Mouse (Mus musculus) intestine, embryonic 14.5 days (tissue): ENCODE results near the gene Chpf2. TPM values are rescaled to one million over a fixed set of nuclear protein-coding genes. Genes with fewer than 3 reads are reported as not detected.

Experiments used
- ATAC-seq: fragments of 200-750 bp; cut with Nextera tagmentation; replicated peaks from 2 replicates; pipeline ENCODE4 v1.8.0; 2017; ENCODE audit warnings: low read depth, moderate number of reproducible peaks, moderate TSS enrichment, moderate library complexity; ENCODE audit not compliant: low FRiP score, low TSS enrichment
- DNase-seq: peaks from one replicate; pipeline ENCODE4 v3.0.0-alpha.2; 2018; ENCODE audit warnings: low spot score
- H3K27ac ChIP-seq: fragments of 300-500 bp; sonication (generic); 2 replicates; pipeline ENCODE4 v1.5.1; 2014; ENCODE audit warnings: low read depth, mild to moderate bottlenecking, control low read depth
- H3K27me3 ChIP-seq: fragments of 300-500 bp; sonication (generic); replicated peaks from 2 replicates; pipeline ENCODE4 v1.6.1; 2014; ENCODE audit warnings: low read length, control low read depth; ENCODE audit not compliant: control insufficient read depth, insufficient read depth
- H3K36me3 ChIP-seq: fragments of 300-500 bp; sonication (generic); 2 replicates; pipeline ENCODE4 v1.6.1; 2014; ENCODE audit warnings: low read length, control low read depth; ENCODE audit not compliant: control insufficient read depth, insufficient read depth
- H3K4me1 ChIP-seq: fragments of 300-500 bp; sonication (generic); replicated peaks from 2 replicates; pipeline ENCODE4 v1.6.1; 2014; ENCODE audit warnings: low read length, control low read depth, mixed read lengths; ENCODE audit not compliant: control insufficient read depth, insufficient read depth
- H3K4me2 ChIP-seq: fragments of 300-500 bp; sonication (generic); 2 replicates; pipeline ENCODE4 v1.6.1; 2014; ENCODE audit warnings: low read length
- H3K4me3 ChIP-seq: fragments of 300-500 bp; sonication (generic); 2 replicates; pipeline ENCODE4 v1.5.1; 2014; ENCODE audit warnings: low read depth, low read length, control low read depth, mixed read lengths
- H3K9ac ChIP-seq: fragments of 300-500 bp; sonication (generic); 2 replicates; pipeline ENCODE4 v1.6.1; 2014; ENCODE audit warnings: mild to moderate bottlenecking, low read length
- H3K9me3 ChIP-seq: fragments of 300-500 bp; sonication (generic); 2 replicates; pipeline ENCODE4 v1.6.1; 2016; ENCODE audit warnings: low read length, control low read depth; ENCODE audit not compliant: control insufficient read depth
- WGBS: fragments of 180-500 bp; shearing (Covaris S2); extraction: QIAGEN DNeasy Blood & Tissue Kit; methylation state at CpG from one replicate; pipeline ENCODE4 v1.1.7; 2014; 5-methylcytosine and 5-hydroxymethylcytosine counted together
- polyA plus RNA-seq: library from polyadenylated mRNA; unstranded; fragments of >200 nt; fragmentation: Nextera tagmentation; extraction: Ambion mirVana; gene quantifications from 2 replicates; pipeline ENCODE4 v1.2.1, GENCODE M21; 2014

The Chpf2 gene
- polyA plus RNA-seq, 1 experiment from 2014 or later: 10.6 TPM

DNA sequence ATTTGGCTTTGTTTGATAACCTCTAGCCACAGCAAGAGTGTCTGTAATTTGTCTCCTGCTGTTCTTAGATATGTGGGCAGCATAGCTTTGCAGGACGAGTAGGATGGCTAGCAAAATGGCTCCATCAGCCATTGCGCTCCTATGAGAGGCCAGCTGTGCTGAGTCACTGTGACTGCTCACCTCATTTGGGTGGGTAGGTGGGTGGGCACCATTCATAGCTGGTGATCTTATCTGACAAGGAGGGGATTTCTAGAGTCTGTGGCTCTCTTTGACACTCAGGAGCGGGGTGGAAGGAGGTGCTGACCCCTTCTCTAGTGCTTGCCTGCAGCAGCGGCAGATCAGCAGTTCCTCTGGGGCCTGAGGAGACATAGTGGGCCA is 648 bp downstream of the Chpf2 start:
- H3K4me2 ChIP-seq: peak overlapping the region; percentile 94
- DNase-seq (no peak), ATAC-seq (no peak)
- H3K9ac ChIP-seq: peak overlapping the region; percentile 61
- no peak overlapping the region; the same call in 1 of the 2 replicates for H3K27ac ChIP-seq
- 23% methylated on average over 4 of the region's 4 CpGs for WGBS
- peaks cover 18% of the 10 kb centered on the region for H3K36me3 ChIP-seq
- H3K27me3 ChIP-seq: no peaks in the 10 kb centered on the region
- H3K4me1 ChIP-seq: peaks cover 13% of the 10 kb centered on the region
- H3K9me3 ChIP-seq: no peaks in the 10 kb centered on the region
- H3K4me3 ChIP-seq: peak overlapping the region; percentile 81

DNA sequence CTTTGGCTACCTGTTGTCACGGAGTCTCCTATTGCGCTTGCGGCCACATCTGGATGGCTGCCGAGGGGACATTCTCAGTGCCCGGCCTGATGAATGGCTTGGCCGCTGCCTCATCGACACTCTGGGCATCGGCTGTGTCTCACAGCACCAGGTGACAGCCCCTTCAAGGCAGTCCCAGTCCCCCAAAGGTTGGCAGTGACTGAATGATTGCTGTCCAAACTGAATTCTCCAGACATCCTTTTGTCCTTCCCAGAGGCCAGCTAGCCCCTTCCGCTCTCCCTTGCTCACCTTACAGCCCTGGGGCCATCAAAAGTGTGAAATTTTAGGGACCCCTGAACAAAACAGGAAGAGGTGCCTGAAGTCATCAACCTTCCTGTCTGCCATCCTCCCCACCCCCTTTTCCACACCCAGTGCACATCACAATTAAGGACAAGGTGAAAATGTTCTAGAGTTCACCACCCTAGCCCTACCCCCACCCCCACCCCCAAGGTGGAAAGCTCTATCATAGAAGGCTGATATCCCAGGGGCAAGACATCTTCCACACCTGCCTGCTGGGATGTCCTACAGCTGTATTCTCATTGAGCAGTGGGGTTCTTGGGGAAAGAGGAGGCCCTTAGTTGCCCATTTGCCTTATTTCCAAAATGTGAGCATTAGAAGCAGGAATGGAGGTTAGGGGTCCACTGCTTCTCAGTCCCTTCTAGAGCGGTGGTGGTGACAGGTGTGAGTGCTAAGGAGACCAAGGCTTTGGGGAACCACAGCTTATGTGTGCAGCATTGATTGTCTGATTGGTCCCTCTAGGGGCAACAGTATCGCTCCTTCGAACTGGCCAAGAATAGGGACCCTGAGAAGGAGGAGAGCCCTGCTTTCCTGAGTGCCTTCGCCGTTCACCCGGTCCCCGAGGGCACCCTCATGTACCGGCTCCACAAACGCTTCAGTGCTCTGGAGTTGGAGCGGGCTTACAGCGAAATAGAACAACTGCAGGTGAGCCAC is 3.3 kb downstream of the Chpf2 start:
- Histone ChIP-seq H3K4me2 (no peak overlapping the region), H3K9me3 (no peaks in the 10 kb centered on the region), H3K27me3 (no peaks in the 10 kb centered on the region), H3K4me3 (no peak overlapping the region), H3K9ac (no peak overlapping the region), H3K27ac (no peak overlapping the region), H3K4me1 (peaks cover 13% of the 10 kb centered on the region), H3K36me3 (peaks cover 44% of the 10 kb centered on the region)
- ATAC-seq (no peak), DNase-seq (no peak)
- WGBS: 92% methylated on average over 20 of the region's 20 CpGs

GRCm38 (mm10) chr5:24591268-24591721 is 4.8 kb downstream of the Chpf2 start:
- H3K4me2 ChIP-seq: no peak overlapping the region
- peaks cover 9% of the 10 kb centered on the region for H3K4me1 ChIP-seq
- peak; percentile 59 for DNase-seq
- no peak overlapping the region for H3K9ac ChIP-seq
- H3K4me3 ChIP-seq: no peak overlapping the region
- peaks cover 50% of the 10 kb centered on the region for H3K36me3 ChIP-seq
- H3K27me3 ChIP-seq: no peaks in the 10 kb centered on the region
- 34% methylated on average over 23 of the region's 23 CpGs for WGBS
- H3K9me3 ChIP-seq: no peaks in the 10 kb centered on the region
- ATAC-seq: no peak
- no peak overlapping the region for H3K27ac ChIP-seq

DNA sequence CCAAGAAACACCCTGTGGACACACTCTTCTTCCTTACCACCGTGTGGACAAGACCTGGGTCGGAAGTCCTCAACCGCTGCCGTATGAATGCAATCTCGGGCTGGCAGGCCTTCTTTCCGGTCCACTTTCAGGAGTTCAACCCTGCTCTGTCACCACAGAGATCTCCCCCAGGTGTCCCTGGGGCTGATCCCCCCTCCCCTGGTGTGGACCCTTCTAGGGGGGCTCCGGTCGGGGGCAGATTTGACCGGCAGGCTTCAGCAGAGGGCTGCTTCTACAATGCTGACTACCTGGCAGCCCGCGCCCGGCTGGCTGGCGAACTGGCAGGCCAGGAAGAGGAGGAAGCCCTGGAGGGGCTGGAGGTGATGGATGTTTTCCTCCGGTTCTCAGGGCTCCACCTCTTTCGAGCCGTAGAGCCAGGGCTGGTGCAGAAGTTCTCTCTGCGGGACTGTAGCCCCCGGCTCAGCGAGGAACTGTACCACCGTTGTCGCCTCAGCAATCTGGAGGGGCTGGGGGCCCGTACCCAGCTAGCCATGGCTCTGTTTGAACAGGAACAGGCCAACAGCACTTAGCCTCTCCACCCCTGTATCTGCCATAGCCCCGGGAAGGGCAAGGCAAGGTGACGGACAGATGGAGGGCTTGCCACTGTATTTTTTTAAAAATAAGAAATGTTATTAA is 5.4 kb downstream of the Chpf2 start:
- DNase-seq (peak; percentile 54), ATAC-seq (no peak)
- Histone ChIP-seq H3K9me3 (no peaks in the 10 kb centered on the region), H3K4me1 (peaks cover 9% of the 10 kb centered on the region), H3K36me3 (peaks cover 50% of the 10 kb centered on the region), H3K27ac (no peak overlapping the region), H3K4me2 (peak overlapping the region; percentile 8; the same call in 1 of the 2 replicates), H3K9ac (no peak overlapping the region), H3K4me3 (no peak overlapping the region), H3K27me3 (no peaks in the 10 kb centered on the region)
- WGBS: 42% methylated on average over 24 of the region's 24 CpGs

GRCm38 (mm10) chr5:24592471-24593160 is 6.1 kb downstream of the Chpf2 start:
- no peak overlapping the region for H3K9ac ChIP-seq
- DNase-seq: no peak
- WGBS: 66% methylated on average over 21 of the region's 21 CpGs
- H3K4me3 ChIP-seq: no peak overlapping the region
- no peak overlapping the region for H3K27ac ChIP-seq
- H3K9me3 ChIP-seq: no peaks in the 10 kb centered on the region
- no peaks in the 10 kb centered on the region for H3K27me3 ChIP-seq
- H3K4me2 ChIP-seq: 0 out of 2 replicates have a peak overlapping the region, but pooled peaks have one; percentile 3
- no peak for ATAC-seq
- H3K36me3 ChIP-seq: peaks cover 50% of the 10 kb centered on the region
- H3K4me1 ChIP-seq: peaks cover 8% of the 10 kb centered on the region

GRCm38 (mm10) chr5:24593230-24593629 is 6.7 kb downstream of the Chpf2 start:
- Histone ChIP-seq H3K27ac (no peak overlapping the region), H3K36me3 (peaks cover 50% of the 10 kb centered on the region), H3K4me2 (no peak overlapping the region), H3K4me1 (peaks cover 5% of the 10 kb centered on the region), H3K4me3 (no peak overlapping the region), H3K27me3 (0 out of 2 replicates have a peak, but pooled peaks cover 3% of the 10 kb centered on the region), H3K9me3 (no peaks in the 10 kb centered on the region), H3K9ac (no peak overlapping the region)
- WGBS: 80% methylated on average over 10 of the region's 10 CpGs
- no peak for ATAC-seq
- DNase-seq: no peak

GRCm38 (mm10) chr5:24593928-24594327 is 7.4 kb downstream of the Chpf2 start:
- ATAC-seq (no peak), DNase-seq (no peak)
- Histone ChIP-seq H3K36me3 (peaks cover 46% of the 10 kb centered on the region), H3K4me2 (no peak overlapping the region), H3K9me3 (no peaks in the 10 kb centered on the region), H3K4me3 (no peak overlapping the region), H3K27me3 (0 out of 2 replicates have a peak, but pooled peaks cover 3% of the 10 kb centered on the region), H3K9ac (no peak overlapping the region), H3K27ac (no peak overlapping the region), H3K4me1 (peaks cover 10% of the 10 kb centered on the region)
- WGBS: 74% methylated on average over 10 of the region's 10 CpGs

GRCm38 (mm10) chr5:24594346-24594745 is 7.8 kb downstream of the Chpf2 start:
- Histone ChIP-seq H3K27ac (no peak overlapping the region), H3K4me3 (no peak overlapping the region), H3K4me1 (peaks cover 13% of the 10 kb centered on the region), H3K36me3 (peaks cover 42% of the 10 kb centered on the region), H3K9me3 (no peaks in the 10 kb centered on the region), H3K27me3 (0 out of 2 replicates have a peak, but pooled peaks cover 6% of the 10 kb centered on the region), H3K9ac (no peak overlapping the region), H3K4me2 (no peak overlapping the region)
- ATAC-seq (no peak), DNase-seq (no peak)
- 84% methylated on average over 5 of the region's 5 CpGs for WGBS
